Mouse (Mus musculus): ENCODE measurements around the gene Sell.

GRCm38 (mm10) chr1:164096780-164097179 is 35.0 kb downstream of the Sell start:
- TF ChIP-seq POLR2A (IDR thresholded peaks at IDR 0.05; ENCODE audit: low read depth, low read length) (no peak), CTCF (conservative IDR thresholded peaks at IDR 0.05; ENCODE audit: insufficient read depth, insufficient read length, low read depth, low read length) (no peak)

Data from kidney, adult 2 months (tissue).